Mouse (Mus musculus) adrenal gland, adult 18-20 months (tissue): Measurements from ENCODE around the gene Serpinb1b. TPM values are rescaled to one million over a fixed set of nuclear protein-coding genes. Genes with fewer than 3 reads are reported as not detected.
A peak's percentile ranks its signal among the peaks of the same experiment; 100 is the strongest.

Experiments used
- DNase-seq, 2 experiments: peaks; one replicate each; pipeline ENCODE4 v3.0.0; 2021 to 2022; ENCODE audit warnings: low spot score in 2 of 2
- total RNA-seq, 2 experiments: library from RNA; stranded (reverse); gene quantifications; 1 replicate in 1 of 2; 2 replicates in 1 of 2; pipeline ENCODE4 v1.2.3; 2021

The Serpinb1b gene
- total RNA-seq, 2 experiments from 2014 or later: 0.30 TPM; not detected in 1

DNA sequence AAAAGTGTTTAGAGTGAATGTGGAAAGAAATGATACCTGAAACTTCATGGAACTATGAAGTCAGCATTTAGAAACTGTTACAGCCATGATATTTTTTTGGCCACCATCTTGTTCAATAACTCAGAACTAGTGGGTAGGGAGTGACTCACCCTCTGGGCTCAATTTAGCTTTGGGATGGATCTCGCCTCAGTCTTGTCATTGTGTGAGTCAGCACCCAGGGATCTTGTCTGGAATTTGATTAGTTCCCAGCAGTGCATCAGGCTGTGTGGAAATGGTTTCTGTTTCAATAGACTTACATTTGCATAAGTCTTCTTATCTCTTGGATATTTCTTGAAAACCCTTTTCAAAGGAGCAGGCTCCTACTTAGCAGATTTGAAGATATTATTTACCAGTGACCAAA lies 12.2 kb downstream of the Serpinb1b start:
- DNase-seq: no peak

DNA sequence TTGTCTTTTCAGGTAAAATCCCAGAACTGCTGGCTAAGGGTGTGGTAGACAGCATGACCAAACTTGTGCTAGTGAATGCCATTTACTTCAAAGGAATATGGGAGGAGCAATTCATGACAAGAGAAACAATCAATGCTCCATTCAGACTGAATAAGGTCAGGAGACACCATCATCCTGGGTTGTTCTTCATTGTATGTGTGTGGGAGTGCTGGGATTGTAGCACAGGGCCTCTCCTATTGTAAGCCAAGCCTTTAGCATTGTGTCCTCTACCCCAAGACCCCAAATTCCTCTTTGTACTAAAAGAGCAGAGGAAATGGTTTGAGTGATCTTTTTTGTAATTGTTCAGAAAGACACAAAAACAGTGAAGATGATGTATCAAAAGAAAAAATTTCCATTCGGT lies 12.9 kb downstream of the Serpinb1b start:
- no peak for DNase-seq

DNA sequence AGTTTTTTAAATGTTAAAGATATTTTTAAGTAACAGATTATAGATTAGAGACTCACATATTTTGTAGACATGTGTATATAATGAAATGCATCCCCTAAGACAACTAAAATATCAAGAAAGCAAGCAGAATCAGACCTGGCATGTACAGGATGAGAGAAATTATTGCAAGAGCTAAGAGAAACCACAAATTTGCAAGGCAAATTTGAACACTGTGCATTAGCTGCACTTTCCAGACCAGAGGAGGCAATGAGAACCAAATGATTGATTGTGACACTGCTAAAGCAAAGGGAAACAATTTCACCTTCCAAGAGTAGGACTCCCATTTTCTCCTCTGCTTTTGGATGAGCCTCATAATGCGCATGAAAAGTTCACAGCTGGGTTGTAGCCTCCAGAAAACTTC lies 17.2 kb downstream of the Serpinb1b start:
- DNase-seq: no peak

DNA sequence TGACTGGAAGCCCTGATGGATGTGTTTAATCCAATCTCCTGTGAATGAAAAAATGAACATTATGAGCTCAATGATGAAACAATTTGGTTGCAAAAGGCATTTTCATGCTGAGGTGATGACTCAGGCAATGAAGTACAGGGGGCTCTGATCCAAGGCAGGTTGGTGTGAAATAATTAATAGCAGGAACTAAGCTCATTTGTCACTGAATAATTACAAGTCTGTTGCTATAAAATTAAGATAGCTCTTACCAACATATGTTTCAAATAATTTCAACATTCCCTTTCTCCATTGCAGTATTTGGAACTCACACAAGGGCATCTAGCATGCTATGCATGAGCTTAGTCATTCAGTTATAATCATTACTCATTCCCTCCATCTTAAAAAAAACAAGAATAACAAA lies 27.3 kb downstream of the Serpinb1b start:
- DNase-seq: no peak

- no peak for DNase-seq
Observed at GRCm38 (mm10) chr13:33113054-33113453, 34.7 kb downstream of the Serpinb1b start.

- DNase-seq: no peak
Observed at GRCm38 (mm10) chr13:33137717-33138116, 59.3 kb downstream of the Serpinb1b start.

DNA sequence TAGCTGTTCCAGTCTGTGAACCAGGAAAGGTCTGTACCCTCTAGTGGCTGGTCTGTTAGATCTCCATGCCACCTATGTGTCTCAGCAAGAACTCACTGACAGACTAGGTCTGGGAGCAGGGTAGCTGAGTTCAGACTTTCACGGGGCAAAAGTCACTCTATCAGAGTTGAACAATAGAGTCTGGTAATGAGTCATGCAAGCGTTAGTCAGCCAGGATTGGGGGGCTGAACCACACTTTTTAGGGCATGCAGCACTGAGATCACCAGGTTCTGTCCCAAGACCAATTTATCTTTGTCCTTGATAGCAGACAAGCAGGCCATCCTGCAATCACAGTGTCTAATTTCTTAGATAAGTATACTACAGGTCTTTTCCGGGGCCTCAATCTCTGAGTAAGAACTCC lies 63.1 kb downstream of the Serpinb1b start:
- peak in 1 of 2 experiments; percentile 17 for DNase-seq

Other genes starting within 250 kb of the Serpinb1b start
- 100 to 1,000 TPM in 1 of 2 experiments, 1 to 10 TPM in 1; 4.3 to 134 TPM for gene Serpinb1a, start 227.4 kb upstream of the Serpinb1b start, total RNA-seq
- not detected for gene Serpinb1c, start 180.4 kb upstream of the Serpinb1b start, total RNA-seq
- 10 to 100 TPM in 1 of 2 experiments, 1 to 10 TPM in 1; 9.1 to 23.9 TPM for gene Serpinb6b, start 113.4 kb upstream of the Serpinb1b start, total RNA-seq
- gene Serpinb9, start 75.3 kb upstream of the Serpinb1b start, total RNA-seq: 10 to 100 TPM; 18.6 to 19.3 TPM
- under 1 TPM in 1 of 2 experiments, not detected in 1; 0.10 TPM for gene Serpinb9b, start 51.2 kb upstream of the Serpinb1b start, total RNA-seq
- not detected for gene Serpinb9c, start 81.2 kb downstream of the Serpinb1b start, total RNA-seq
- gene Serpinb9d, start 114.4 kb downstream of the Serpinb1b start, total RNA-seq: not detected
- gene Serpinb9e, start 171.0 kb downstream of the Serpinb1b start, total RNA-seq: not detected
- gene Serpinb9f, start 245.5 kb downstream of the Serpinb1b start, total RNA-seq: not detected